Mouse (Mus musculus): ENCODE results near the gene Osbpl9. TPM values are rescaled to one million over a fixed set of nuclear protein-coding genes. Genes with fewer than 3 reads are reported as not detected.

Osbpl9 gene
- polyA plus RNA-seq, 1 experiment from 2014 or later: 53.5 TPM

- no peaks in the 10 kb centered on the region for H3K9me3 ChIP-seq (ENCODE audit: control insufficient read depth, low read length)
- no peak overlapping the region for H3K9ac ChIP-seq (ENCODE audit: low read depth, low read length)
- no peaks in the 10 kb centered on the region for H3K4me1 ChIP-seq (ENCODE audit: control insufficient read depth, insufficient read depth, low read length)
- ATAC-seq: no peak
- no peak overlapping the region for H3K4me3 ChIP-seq (ENCODE audit: low read length)
- no peaks in the 10 kb centered on the region for H3K27me3 ChIP-seq (replicated peaks; ENCODE audit: control insufficient read depth, insufficient read depth, low read length)
- 79% methylated on average over 4 of the region's 4 CpGs for WGBS
- H3K4me2 ChIP-seq (ENCODE audit: low read depth, low read length): no peak overlapping the region
- H3K27ac ChIP-seq (ENCODE audit: low read length): no peak overlapping the region
- no peaks in the 10 kb centered on the region for H3K36me3 ChIP-seq (ENCODE audit: control insufficient read depth, insufficient read depth, low read length)
Measured at GRCm38 (mm10) chr4:109019301-109019700, 182.8 kb downstream of the Osbpl9 start.

GRCm38 (mm10) chr4:109017441-109017840 is 184.6 kb downstream of the Osbpl9 start:
- Histone ChIP-seq H3K4me2 (ENCODE audit: low read depth, low read length) (no peak overlapping the region), H3K27me3 (replicated peaks; ENCODE audit: control insufficient read depth, insufficient read depth, low read length) (no peaks in the 10 kb centered on the region), H3K36me3 (ENCODE audit: control insufficient read depth, insufficient read depth, low read length) (no peaks in the 10 kb centered on the region), H3K4me3 (ENCODE audit: low read length) (no peak overlapping the region), H3K9me3 (ENCODE audit: control insufficient read depth, low read length) (no peaks in the 10 kb centered on the region), H3K4me1 (ENCODE audit: control insufficient read depth, insufficient read depth, low read length) (no peaks in the 10 kb centered on the region), H3K9ac (ENCODE audit: low read depth, low read length) (no peak overlapping the region), H3K27ac (ENCODE audit: low read length) (no peak overlapping the region)
- ATAC-seq: no peak
- WGBS: 51% methylated on average over 7 of the region's 7 CpGs

GRCm38 (mm10) chr4:109014091-109014490 is 188.0 kb downstream of the Osbpl9 start:
- no peak overlapping the region for H3K9ac ChIP-seq (ENCODE audit: low read depth, low read length)
- H3K27me3 ChIP-seq (replicated peaks; ENCODE audit: control insufficient read depth, insufficient read depth, low read length): no peaks in the 10 kb centered on the region
- H3K4me3 ChIP-seq (ENCODE audit: low read length): no peak overlapping the region
- ATAC-seq: no peak
- no peaks in the 10 kb centered on the region for H3K36me3 ChIP-seq (ENCODE audit: control insufficient read depth, insufficient read depth, low read length)
- WGBS: 95% methylated on average over 4 of the region's 4 CpGs
- no peak overlapping the region for H3K4me2 ChIP-seq (ENCODE audit: low read depth, low read length)
- H3K9me3 ChIP-seq (ENCODE audit: control insufficient read depth, low read length): no peaks in the 10 kb centered on the region
- no peak overlapping the region for H3K27ac ChIP-seq (ENCODE audit: low read length)
- H3K4me1 ChIP-seq (ENCODE audit: control insufficient read depth, insufficient read depth, low read length): no peaks in the 10 kb centered on the region

MicroRNAs within 50 kb of the gene (microRNA counts, 519-probe panel; counts per million panel counts)
- microRNA mmu-miR-761: 1,850 counts per million, percentile 34 among the panel's probes with 10 or more counts

Small RNA genes lying within 50 kb of the gene (microRNA-seq; reads per million reads assigned to microRNA genes)
- gene Mir761: not detected

Other genes with a start within 250 kb of the Osbpl9 start
- 45.6 and 46.3 TPM in 2 replicates for gene Nrd1, start 201.6 kb downstream of the Osbpl9 start, polyA plus RNA-seq (2015; fragmentation: Nextera tagmentation; extraction: Ambion mirVana)
- 0.16 TPM in 1 of 2 replicates, not detected in the other for gene Calr4, start 32.2 kb upstream of the Osbpl9 start, polyA plus RNA-seq (2015; fragmentation: Nextera tagmentation; extraction: Ambion mirVana)
- gene Eps15, start 78.0 kb upstream of the Osbpl9 start, polyA plus RNA-seq (2015; fragmentation: Nextera tagmentation; extraction: Ambion mirVana): 26.4 and 27.9 TPM in 2 replicates
- 18.7 and 19.8 TPM in 2 replicates for gene Ttc39a, start 204.4 kb upstream of the Osbpl9 start, polyA plus RNA-seq (2015; fragmentation: Nextera tagmentation; extraction: Ambion mirVana)